Mouse (Mus musculus): ENCODE measurements around the gene Glyctk. TPM values are rescaled to one million over a fixed set of nuclear protein-coding genes. Genes with fewer than 3 reads are reported as not detected.

The Glyctk gene
- polyA plus RNA-seq, 1 experiment from 2014 or later = 3.0 TPM

GRCm38 (mm10) chr9:106156921-106157622 lies 866 bp downstream of the Glyctk start:
- WGBS = 75% methylated on average over 21 of the region's 21 CpGs
- no peak overlapping the region for H3K4me2 ChIP-seq (replicated peaks)
- H3K27ac ChIP-seq = no peak overlapping the region
- H3K36me3 ChIP-seq (replicated peaks; ENCODE audit: control insufficient read depth, insufficient read depth) = peaks cover 19% of the 10 kb centered on the region
- peak; percentile 22 for DNase-seq (ENCODE audit: low spot score)
- ATAC-seq (ENCODE audit: low FRiP score) = no peak
- H3K4me3 ChIP-seq (replicated peaks; ENCODE audit: low read length) = no peak overlapping the region
- H3K27me3 ChIP-seq (ENCODE audit: control insufficient read depth, insufficient read depth, low read length) = no peaks in the 10 kb centered on the region
- no peak overlapping the region for H3K9ac ChIP-seq
- H3K4me1 ChIP-seq (replicated peaks; ENCODE audit: control insufficient read depth, insufficient read depth, low read length) = peaks cover 9% of the 10 kb centered on the region; the same call in 1 of the 2 replicates
- H3K9me3 ChIP-seq (ENCODE audit: control insufficient read depth, low read length) = no peaks in the 10 kb centered on the region

- Histone ChIP-seq H3K4me1 (replicated peaks; ENCODE audit: control insufficient read depth, insufficient read depth, low read length) (peaks cover 10% of the 10 kb centered on the region), H3K4me2 (replicated peaks) (no peak overlapping the region), H3K9me3 (ENCODE audit: control insufficient read depth, low read length) (no peaks in the 10 kb centered on the region), H3K27me3 (ENCODE audit: control insufficient read depth, insufficient read depth, low read length) (no peaks in the 10 kb centered on the region), H3K27ac (peak overlapping the region; percentile 64), H3K9ac (peak overlapping the region; percentile 26), H3K4me3 (replicated peaks; ENCODE audit: low read length) (no peak overlapping the region), H3K36me3 (replicated peaks; ENCODE audit: control insufficient read depth, insufficient read depth) (peaks cover 22% of the 10 kb centered on the region)
- 53% methylated on average over 5 of the region's 5 CpGs for WGBS
- ATAC-seq (ENCODE audit: low FRiP score) (peak; percentile 49), DNase-seq (ENCODE audit: low spot score) (peak; percentile 87)
Observed at GRCm38 (mm10) chr9:106156419-106156818, 1.5 kb downstream of the Glyctk start.

GRCm38 (mm10) chr9:106154106-106154505 lies 3.8 kb downstream of the Glyctk start:
- Histone ChIP-seq H3K27me3 (ENCODE audit: control insufficient read depth, insufficient read depth, low read length) (no peaks in the 10 kb centered on the region), H3K4me1 (replicated peaks; ENCODE audit: control insufficient read depth, insufficient read depth, low read length) (peaks cover 24% of the 10 kb centered on the region), H3K4me2 (replicated peaks) (no peak overlapping the region), H3K9ac (no peak overlapping the region), H3K9me3 (ENCODE audit: control insufficient read depth, low read length) (no peaks in the 10 kb centered on the region), H3K27ac (peak overlapping the region; percentile 64; the same call in 1 of the 2 replicates), H3K36me3 (replicated peaks; ENCODE audit: control insufficient read depth, insufficient read depth) (peaks cover 29% of the 10 kb centered on the region), H3K4me3 (replicated peaks; ENCODE audit: low read length) (no peak overlapping the region)
- 87% methylated on average over 9 of the region's 9 CpGs for WGBS
- ATAC-seq (ENCODE audit: low FRiP score) = no peak
- no peak for DNase-seq (ENCODE audit: low spot score)

- ATAC-seq (ENCODE audit: low FRiP score) (no peak), DNase-seq (ENCODE audit: low spot score) (no peak)
- peak overlapping the region; percentile 63 for H3K4me2 ChIP-seq (replicated peaks)
- peaks cover 29% of the 10 kb centered on the region for H3K36me3 ChIP-seq (replicated peaks; ENCODE audit: control insufficient read depth, insufficient read depth)
- H3K27me3 ChIP-seq (ENCODE audit: control insufficient read depth, insufficient read depth, low read length) = no peaks in the 10 kb centered on the region
- H3K9ac ChIP-seq = peak overlapping the region; percentile 99
- peaks cover 34% of the 10 kb centered on the region for H3K4me1 ChIP-seq (replicated peaks; ENCODE audit: control insufficient read depth, insufficient read depth, low read length)
- H3K4me3 ChIP-seq (replicated peaks; ENCODE audit: low read length) = peak overlapping the region; percentile 67
- H3K9me3 ChIP-seq (ENCODE audit: control insufficient read depth, low read length) = no peaks in the 10 kb centered on the region
- 7% methylated on average over 10 of the region's 10 CpGs for WGBS
- H3K27ac ChIP-seq = peak overlapping the region; percentile 93
Observed at GRCm38 (mm10) chr9:106149399-106149754, 8.6 kb downstream of the Glyctk start.

GRCm38 (mm10) chr9:106148541-106149398 lies 9.2 kb downstream of the Glyctk start:
- ATAC-seq (ENCODE audit: low FRiP score) (peak; percentile 82), DNase-seq (ENCODE audit: low spot score) (peak; percentile 69)
- peak overlapping the region; percentile 99 for H3K9ac ChIP-seq
- no peaks in the 10 kb centered on the region for H3K27me3 ChIP-seq (ENCODE audit: control insufficient read depth, insufficient read depth, low read length)
- H3K36me3 ChIP-seq (replicated peaks; ENCODE audit: control insufficient read depth, insufficient read depth) = peaks cover 26% of the 10 kb centered on the region
- peak overlapping the region; percentile 63 for H3K4me2 ChIP-seq (replicated peaks)
- H3K4me3 ChIP-seq (replicated peaks; ENCODE audit: low read length) = peak overlapping the region; percentile 67
- H3K4me1 ChIP-seq (replicated peaks; ENCODE audit: control insufficient read depth, insufficient read depth, low read length) = peaks cover 34% of the 10 kb centered on the region
- H3K27ac ChIP-seq = peak overlapping the region; percentile 93
- no peaks in the 10 kb centered on the region for H3K9me3 ChIP-seq (ENCODE audit: control insufficient read depth, low read length)
- whole genome bisulfite sequencing = under 1% methylated on average over 36 of the region's 36 CpGs

- ATAC-seq (ENCODE audit: low FRiP score) (peak; percentile 55), DNase-seq (ENCODE audit: low spot score) (no peak)
- 4% methylated on average over 10 of the region's 10 CpGs for WGBS
Observed at GRCm38 (mm10) chr9:106147851-106148431, 10.0 kb downstream of the Glyctk start.

GRCm38 (mm10) chr9:106147281-106147680 lies 10.7 kb downstream of the Glyctk start:
- peak overlapping the region; percentile 67 for H3K4me3 ChIP-seq (replicated peaks; ENCODE audit: low read length)
- ATAC-seq (ENCODE audit: low FRiP score) = no peak
- peaks cover 34% of the 10 kb centered on the region for H3K4me1 ChIP-seq (replicated peaks; ENCODE audit: control insufficient read depth, insufficient read depth, low read length)

More at GRCm38 (mm10) chr9:106147851-106148431, 10.0 kb downstream of the Glyctk start:
- Histone ChIP-seq H3K9ac (peak overlapping the region; percentile 99), H3K27me3 (ENCODE audit: control insufficient read depth, insufficient read depth, low read length) (no peaks in the 10 kb centered on the region), H3K36me3 (replicated peaks; ENCODE audit: control insufficient read depth, insufficient read depth) (peaks cover 18% of the 10 kb centered on the region), H3K9me3 (ENCODE audit: control insufficient read depth, low read length) (no peaks in the 10 kb centered on the region), H3K4me2 (replicated peaks) (peak overlapping the region; percentile 63), H3K4me1 (replicated peaks; ENCODE audit: control insufficient read depth, insufficient read depth, low read length) (peaks cover 34% of the 10 kb centered on the region), H3K4me3 (replicated peaks; ENCODE audit: low read length) (peak overlapping the region; percentile 67), H3K27ac (peak overlapping the region; percentile 93)

GRCm38 (mm10) chr9:106145582-106145981 lies 12.4 kb downstream of the Glyctk start:
- DNase-seq (ENCODE audit: low spot score) = no peak
- H3K4me2 ChIP-seq (replicated peaks) = no peak overlapping the region
- H3K9ac ChIP-seq = no peak overlapping the region
- no peaks in the 10 kb centered on the region for H3K9me3 ChIP-seq (ENCODE audit: control insufficient read depth, low read length)
- no peak overlapping the region for H3K4me3 ChIP-seq (replicated peaks; ENCODE audit: low read length)
- 71% methylated on average over 2 of the region's 2 CpGs for WGBS
- ATAC-seq (ENCODE audit: low FRiP score) = no peak
- H3K27ac ChIP-seq = no peak overlapping the region
- H3K27me3 ChIP-seq (ENCODE audit: control insufficient read depth, insufficient read depth, low read length) = no peaks in the 10 kb centered on the region
- peaks cover 31% of the 10 kb centered on the region for H3K4me1 ChIP-seq (replicated peaks; ENCODE audit: control insufficient read depth, insufficient read depth, low read length)
- no peaks in the 10 kb centered on the region for H3K36me3 ChIP-seq (replicated peaks; ENCODE audit: control insufficient read depth, insufficient read depth)

More at GRCm38 (mm10) chr9:106147281-106147680, 10.7 kb downstream of the Glyctk start:
- Histone ChIP-seq H3K27me3 (ENCODE audit: control insufficient read depth, insufficient read depth, low read length) (no peaks in the 10 kb centered on the region), H3K9me3 (ENCODE audit: control insufficient read depth, low read length) (no peaks in the 10 kb centered on the region), H3K4me2 (replicated peaks) (peak overlapping the region; percentile 63), H3K36me3 (replicated peaks; ENCODE audit: control insufficient read depth, insufficient read depth) (peaks cover 12% of the 10 kb centered on the region), H3K9ac (peak overlapping the region; percentile 99), H3K27ac (peak overlapping the region; percentile 93)
- no peak for DNase-seq (ENCODE audit: low spot score)
- WGBS = 30% methylated on average over 5 of the region's 5 CpGs

GRCm38 (mm10) chr9:106144176-106144575 lies 13.8 kb downstream of the Glyctk start:
- DNase-seq (ENCODE audit: low spot score) (no peak), ATAC-seq (ENCODE audit: low FRiP score) (no peak)
- Histone ChIP-seq H3K4me2 (replicated peaks) (no peak overlapping the region), H3K27me3 (ENCODE audit: control insufficient read depth, insufficient read depth, low read length) (no peaks in the 10 kb centered on the region), H3K36me3 (replicated peaks; ENCODE audit: control insufficient read depth, insufficient read depth) (no peaks in the 10 kb centered on the region), H3K4me1 (replicated peaks; ENCODE audit: control insufficient read depth, insufficient read depth, low read length) (peaks cover 27% of the 10 kb centered on the region), H3K27ac (peak overlapping the region; percentile 55; the same call in 1 of the 2 replicates), H3K9ac (no peak overlapping the region), H3K4me3 (replicated peaks; ENCODE audit: low read length) (no peak overlapping the region), H3K9me3 (ENCODE audit: control insufficient read depth, low read length) (no peaks in the 10 kb centered on the region)
- WGBS = 59% methylated on average over 7 of the region's 7 CpGs

All from hindbrain, embryonic 14.5 days (tissue).